Mouse (Mus musculus): ENCODE measurements at regions not wholly inside any gene's neighbourhood (a gene's known extent, or its start where the extent isn't known, plus 50 kb on each side); places are given as distances from the start of the nearest gene placed in this dataset.

GRCm38 (mm10) chr16:95845323-95845860, 143.5 kb downstream of the Ets2 start:
- no peak for DNase-seq (ENCODE audit: low spot score in 2 of 2)

- DNase-seq (ENCODE audit: low spot score in 2 of 2), result peak in 1 of 2 experiments; percentile 47
Measured at GRCm38 (mm10) chr16:95844691-95845090, 142.8 kb downstream of the Ets2 start.

GRCm38 (mm10) chr16:95842766-95843165, 140.9 kb downstream of the Ets2 start:
- no peak for DNase-seq (ENCODE audit: low spot score in 2 of 2)

- DNase-seq (ENCODE audit: low spot score in 2 of 2), result no peak
Measured at GRCm38 (mm10) chr16:95839512-95840253, 137.8 kb downstream of the Ets2 start.

GRCm38 (mm10) chr16:95838886-95839430, 137.1 kb downstream of the Ets2 start:
- no peak for DNase-seq (ENCODE audit: low spot score in 2 of 2)

GRCm38 (mm10) chr16:95838478-95838846, 136.6 kb downstream of the Ets2 start:
- DNase-seq (ENCODE audit: low spot score in 2 of 2), result no peak

- no peak for DNase-seq (ENCODE audit: low spot score in 2 of 2)
Measured at GRCm38 (mm10) chr16:95837723-95838477, 136.0 kb downstream of the Ets2 start.

- no peak for DNase-seq (ENCODE audit: low spot score in 2 of 2)
Measured at GRCm38 (mm10) chr16:95835941-95836340, 134.1 kb downstream of the Ets2 start.

- no peak for DNase-seq (ENCODE audit: low spot score in 2 of 2)
Measured at GRCm38 (mm10) chr16:95834556-95835288, 132.8 kb downstream of the Ets2 start.

GRCm38 (mm10) chr16:95833455-95833854, 131.6 kb downstream of the Ets2 start:
- DNase-seq (ENCODE audit: low spot score in 2 of 2), result no peak

- DNase-seq (ENCODE audit: low spot score in 2 of 2), result no peak
Measured at GRCm38 (mm10) chr16:95832346-95832739, 130.5 kb downstream of the Ets2 start.

GRCm38 (mm10) chr16:95831566-95832345, 129.9 kb downstream of the Ets2 start:
- DNase-seq (ENCODE audit: low spot score in 2 of 2), result no peak

- no peak for DNase-seq (ENCODE audit: low spot score in 2 of 2)
Measured at GRCm38 (mm10) chr16:95827402-95827737, 125.5 kb downstream of the Ets2 start.

GRCm38 (mm10) chr16:95826681-95827401, 125.0 kb downstream of the Ets2 start:
- DNase-seq (ENCODE audit: low spot score in 2 of 2), result no peak

GRCm38 (mm10) chr16:95825723-95826122, 123.8 kb downstream of the Ets2 start:
- no peak for DNase-seq (ENCODE audit: low spot score in 2 of 2)

- DNase-seq (ENCODE audit: low spot score in 2 of 2), result peak; percentile 38 to 39
Measured at GRCm38 (mm10) chr16:95824720-95825534, 123.1 kb downstream of the Ets2 start.

GRCm38 (mm10) chr16:95823803-95824202, 121.9 kb downstream of the Ets2 start:
- no peak for DNase-seq (ENCODE audit: low spot score in 2 of 2)

GRCm38 (mm10) chr16:95821080-95821479, 119.2 kb downstream of the Ets2 start:
- no peak for DNase-seq (ENCODE audit: low spot score in 2 of 2)

- no peak for DNase-seq (ENCODE audit: low spot score in 2 of 2)
Measured at GRCm38 (mm10) chr16:95820606-95821005, 118.7 kb downstream of the Ets2 start.

Measured in adrenal gland, adult 18-20 months (tissue).